Mouse (Mus musculus): ENCODE measurements around the gene Tmem150c. TPM values are rescaled to one million over a fixed set of nuclear protein-coding genes. Genes with fewer than 3 reads are reported as not detected.

Gene Tmem150c
- total and polyA plus RNA-seq, 2 experiments from 2014 or later = 0.31 to 0.98 TPM

- no peak overlapping the region for H3K9ac ChIP-seq (replicated peaks; ENCODE audit: low read depth, low read length)
- H3K4me1 ChIP-seq (ENCODE audit: control insufficient read depth, insufficient read depth) = no peaks in the 10 kb centered on the region
- TF ChIP-seq CTCF (IDR thresholded peaks at IDR 0.05; ENCODE audit: low read depth) = no peak
- TF ChIP-seq EP300 (IDR thresholded peaks at IDR 0.05; ENCODE audit: low read depth) = no peak
- H3K27ac ChIP-seq (ENCODE audit: low read depth) = no peak overlapping the region
- no peaks in the 10 kb centered on the region for H3K9me3 ChIP-seq (replicated peaks; ENCODE audit: control insufficient read depth, low read length)
- DNase-seq (ENCODE audit: low spot score) (no peak), ATAC-seq (ENCODE audit: insufficient read depth, low read depth) (no peak)
- H3K36me3 ChIP-seq (replicated peaks; ENCODE audit: control insufficient read depth, insufficient read depth, low read length) = no peaks in the 10 kb centered on the region
- H3K27me3 ChIP-seq (ENCODE audit: control insufficient read depth, insufficient read depth, low read length) = no peaks in the 10 kb centered on the region
- H3K4me2 ChIP-seq (ENCODE audit: low read depth, low read length) = no peak overlapping the region
- H3K4me3 ChIP-seq (ENCODE audit: low read depth, low read length) = no peak overlapping the region
- WGBS = 88% methylated on average over 14 of the region's 14 CpGs
These were observed 32.0 kb upstream of the Tmem150c start for GRCm38 (mm10) chr5:100191438-100192190.

GRCm38 (mm10) chr5:100187035-100187901 is 27.7 kb upstream of the Tmem150c start:
- no peaks in the 10 kb centered on the region for H3K36me3 ChIP-seq (replicated peaks; ENCODE audit: control insufficient read depth, insufficient read depth, low read length)
- no peak overlapping the region for H3K4me3 ChIP-seq (ENCODE audit: low read depth, low read length)
- WGBS = 70% methylated on average over 3 of the region's 3 CpGs
- no peak overlapping the region for H3K4me2 ChIP-seq (ENCODE audit: low read depth, low read length)
- H3K27me3 ChIP-seq (ENCODE audit: control insufficient read depth, insufficient read depth, low read length) = no peaks in the 10 kb centered on the region
- no peaks in the 10 kb centered on the region for H3K4me1 ChIP-seq (ENCODE audit: control insufficient read depth, insufficient read depth)
- ATAC-seq (ENCODE audit: insufficient read depth, low read depth) = no peak
- TF ChIP-seq CTCF (IDR thresholded peaks at IDR 0.05; ENCODE audit: low read depth) (no peak), EP300 (IDR thresholded peaks at IDR 0.05; ENCODE audit: low read depth) (no peak)
- DNase-seq (ENCODE audit: low spot score) = no peak
- H3K27ac ChIP-seq (ENCODE audit: low read depth) = no peak overlapping the region
- H3K9ac ChIP-seq (replicated peaks; ENCODE audit: low read depth, low read length) = no peak overlapping the region
- H3K9me3 ChIP-seq (replicated peaks; ENCODE audit: control insufficient read depth, low read length) = no peaks in the 10 kb centered on the region

DNA sequence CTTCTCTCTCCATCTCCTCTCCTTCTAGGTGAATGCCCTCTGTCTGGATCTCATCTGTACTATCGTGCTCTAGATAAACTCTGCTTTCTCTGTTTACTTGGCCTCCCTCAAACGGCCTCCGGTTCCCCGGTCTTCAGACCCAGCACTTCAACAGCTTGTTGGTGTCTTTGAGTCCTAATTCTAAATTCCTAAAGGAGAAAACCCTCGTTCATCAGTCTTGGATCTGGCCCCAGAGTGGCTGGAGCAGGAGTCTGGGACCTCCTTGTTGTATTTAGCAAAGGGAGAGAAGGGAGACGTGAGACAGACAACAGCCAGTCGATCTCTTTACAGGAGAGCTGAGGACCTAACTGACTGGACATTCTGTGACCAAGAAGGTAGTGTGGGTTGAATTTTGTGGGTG is 27.0 kb upstream of the Tmem150c start:
- Histone ChIP-seq H3K4me1 (ENCODE audit: control insufficient read depth, insufficient read depth) (no peaks in the 10 kb centered on the region), H3K27me3 (ENCODE audit: control insufficient read depth, insufficient read depth, low read length) (no peaks in the 10 kb centered on the region), H3K36me3 (replicated peaks; ENCODE audit: control insufficient read depth, insufficient read depth, low read length) (no peaks in the 10 kb centered on the region), H3K27ac (ENCODE audit: low read depth) (no peak overlapping the region), H3K4me3 (ENCODE audit: low read depth, low read length) (no peak overlapping the region), H3K4me2 (ENCODE audit: low read depth, low read length) (no peak overlapping the region), H3K9ac (replicated peaks; ENCODE audit: low read depth, low read length) (no peak overlapping the region), H3K9me3 (replicated peaks; ENCODE audit: control insufficient read depth, low read length) (no peaks in the 10 kb centered on the region)
- ATAC-seq (ENCODE audit: insufficient read depth, low read depth) (no peak), DNase-seq (ENCODE audit: low spot score) (no peak)
- whole genome bisulfite sequencing = 40% methylated on average over 7 of the region's 7 CpGs
- no peak for TF ChIP-seq CTCF (IDR thresholded peaks at IDR 0.05; ENCODE audit: low read depth)

GRCm38 (mm10) chr5:100185895-100186294 is 26.3 kb upstream of the Tmem150c start:
- no peaks in the 10 kb centered on the region for H3K4me1 ChIP-seq (ENCODE audit: control insufficient read depth, insufficient read depth)
- H3K27me3 ChIP-seq (ENCODE audit: control insufficient read depth, insufficient read depth, low read length) = 0 out of 2 replicates have a peak, but pooled peaks cover 5% of the 10 kb centered on the region
- DNase-seq (ENCODE audit: low spot score) (no peak), ATAC-seq (ENCODE audit: insufficient read depth, low read depth) (no peak)
- no peak for TF ChIP-seq EP300 (IDR thresholded peaks at IDR 0.05; ENCODE audit: low read depth)
- TF ChIP-seq CTCF (IDR thresholded peaks at IDR 0.05; ENCODE audit: low read depth) = no peak
- H3K36me3 ChIP-seq (replicated peaks; ENCODE audit: control insufficient read depth, insufficient read depth, low read length) = no peaks in the 10 kb centered on the region
- no peak overlapping the region for H3K4me3 ChIP-seq (ENCODE audit: low read depth, low read length)
- no peak overlapping the region for H3K27ac ChIP-seq (ENCODE audit: low read depth)
- no peak overlapping the region for H3K9ac ChIP-seq (replicated peaks; ENCODE audit: low read depth, low read length)
- no peaks in the 10 kb centered on the region for H3K9me3 ChIP-seq (replicated peaks; ENCODE audit: control insufficient read depth, low read length)
- H3K4me2 ChIP-seq (ENCODE audit: low read depth, low read length) = no peak overlapping the region
- 15% methylated on average over 7 of the region's 7 CpGs for WGBS

DNA sequence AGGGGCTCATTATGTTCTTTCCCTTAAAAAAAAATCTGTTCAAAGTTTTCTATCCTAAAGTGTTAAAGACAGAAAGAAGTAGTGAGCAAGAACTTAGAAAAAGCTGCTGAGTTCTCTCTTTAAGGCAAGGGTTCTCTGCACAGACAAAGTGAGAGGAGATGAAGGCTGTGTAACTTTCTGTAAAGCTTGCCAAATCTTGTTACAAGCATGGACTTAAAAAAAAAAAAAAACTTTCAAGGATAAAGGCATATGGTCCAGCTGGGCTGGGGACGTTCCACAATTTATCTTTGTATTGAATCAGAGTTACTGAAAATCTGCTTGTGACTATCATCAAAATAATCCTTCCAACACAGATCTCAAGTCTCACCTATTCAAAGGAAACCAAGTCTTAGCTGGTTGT is 21.4 kb upstream of the Tmem150c start:
- TF ChIP-seq CTCF (IDR thresholded peaks at IDR 0.05; ENCODE audit: low read depth) = no peak
- TF ChIP-seq EP300 (IDR thresholded peaks at IDR 0.05; ENCODE audit: low read depth) = no peak
- no peak overlapping the region for H3K4me2 ChIP-seq (ENCODE audit: low read depth, low read length)
- H3K9ac ChIP-seq (replicated peaks; ENCODE audit: low read depth, low read length) = no peak overlapping the region
- no peaks in the 10 kb centered on the region for H3K4me1 ChIP-seq (ENCODE audit: control insufficient read depth, insufficient read depth)
- no peaks in the 10 kb centered on the region for H3K9me3 ChIP-seq (replicated peaks; ENCODE audit: control insufficient read depth, low read length)
- 44% methylated on average over 1 of the region's 1 CpGs for WGBS
- no peak overlapping the region for H3K4me3 ChIP-seq (ENCODE audit: low read depth, low read length)
- no peak overlapping the region for H3K27ac ChIP-seq (ENCODE audit: low read depth)
- no peaks in the 10 kb centered on the region for H3K36me3 ChIP-seq (replicated peaks; ENCODE audit: control insufficient read depth, insufficient read depth, low read length)
- H3K27me3 ChIP-seq (ENCODE audit: control insufficient read depth, insufficient read depth, low read length) = 0 out of 2 replicates have a peak, but pooled peaks cover 5% of the 10 kb centered on the region
- ATAC-seq (ENCODE audit: insufficient read depth, low read depth) (no peak), DNase-seq (ENCODE audit: low spot score) (no peak)
